Mouse (Mus musculus) myocyte (in vitro differentiated cells): ENCODE data around the gene Cry2.

Experiments
- E2F4 ChIP-seq: IDR thresholded peaks from one replicate; pipeline ENCODE4 v1.6.1; 2011; ENCODE audit warnings: mild to moderate bottlenecking, control low read depth, moderate library complexity; ENCODE audit not compliant: insufficient read depth
- MAX ChIP-seq: IDR thresholded peaks from one replicate; pipeline ENCODE4 v1.6.1; 2011; ENCODE audit warnings: low read depth, mild to moderate bottlenecking, control low read depth
- MYOD1 ChIP-seq, 3 experiments: IDR thresholded peaks; one replicate each; pipeline ENCODE4 v1.6.1; 2011; ENCODE audit warnings: control low read depth in 2 of 3, low read depth in 2 of 3, mild to moderate bottlenecking in 2 of 3, moderate library complexity in 1 of 3; ENCODE audit not compliant: insufficient read length in 2 of 3, control insufficient read depth in 1 of 3
- MYOG ChIP-seq, 3 experiments: IDR thresholded peaks; one replicate each; pipeline ENCODE4 v1.6.1; 2011; ENCODE audit warnings: control low read depth in 2 of 3, low read depth in 2 of 3, mild to moderate bottlenecking in 2 of 3; ENCODE audit not compliant: insufficient read length in 2 of 3, control insufficient read depth in 1 of 3, insufficient read depth in 1 of 3
- POLR2A ChIP-seq: IDR thresholded peaks from one replicate; pipeline ENCODE4 v1.6.1; 2011; ENCODE audit warnings: low read depth, mild to moderate bottlenecking, control low read depth, moderate library complexity; ENCODE audit not compliant: insufficient read length
- SRF ChIP-seq: IDR thresholded peaks from one replicate; pipeline ENCODE4 v1.6.1; 2011; ENCODE audit warnings: low read depth; ENCODE audit not compliant: control insufficient read depth, insufficient read length
- TCF12 ChIP-seq: IDR thresholded peaks from one replicate; pipeline ENCODE4 v1.6.1; 2011; ENCODE audit warnings: mild to moderate bottlenecking, control low read depth; ENCODE audit not compliant: poor library complexity, insufficient read depth, severe bottlenecking

DNA sequence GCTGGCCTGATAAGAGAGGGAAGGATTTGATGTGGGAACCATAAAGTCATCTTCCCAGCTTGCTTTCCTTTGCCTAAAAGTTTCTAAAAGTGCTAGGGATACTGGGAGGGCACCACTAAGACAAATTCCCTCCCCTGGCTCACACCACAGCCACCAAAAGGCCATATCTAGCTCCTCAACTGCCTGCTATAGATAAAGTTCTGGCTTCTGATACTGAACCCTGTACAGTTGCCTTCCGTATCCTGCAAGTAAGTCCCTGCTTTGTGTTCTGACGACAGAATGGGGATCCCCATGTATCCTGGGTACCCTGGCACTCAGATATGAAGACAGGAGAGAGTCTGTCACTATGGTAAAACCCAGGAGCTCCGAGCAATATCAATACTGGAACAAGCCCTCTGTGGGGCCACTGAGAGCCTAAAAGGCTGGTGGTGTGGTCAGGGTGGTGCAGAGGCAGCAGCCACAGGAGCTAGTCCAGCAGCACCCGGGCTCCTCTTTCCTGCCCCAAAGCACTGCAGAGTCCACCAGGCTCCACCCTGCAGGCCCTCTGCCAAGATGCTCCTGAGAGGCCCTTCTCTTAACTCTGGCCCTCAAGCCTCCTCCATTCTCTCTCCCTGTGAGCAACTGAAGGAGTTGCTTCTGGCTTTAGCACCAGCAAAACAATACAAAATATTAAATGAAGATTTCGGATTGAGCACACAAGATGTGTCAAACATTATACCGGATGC lies 43.5 kb downstream of the Cry2 start:
- TF ChIP-seq POLR2A (no peak), MYOD1 (IDR thresholded peaks at IDR 0.05; ENCODE audit: control insufficient read depth in 1 of 3, insufficient read length in 2 of 3, low read depth in 2 of 3) (no peak), E2F4 (no peak), MAX (no peak), SRF (no peak), TCF12 (no peak), MYOG (IDR thresholded peaks at IDR 0.05; ENCODE audit: control insufficient read depth in 1 of 3, insufficient read depth in 1 of 3, insufficient read length in 2 of 3, low read depth in 2 of 3) (no peak)
